Mouse (Mus musculus): ENCODE measurements at regions not wholly inside any gene's neighbourhood (a gene's known extent, or its start where the extent isn't known, plus 50 kb on each side); places are given as distances from the start of the nearest gene placed in this dataset.

- no peak for TF ChIP-seq CTCF (IDR thresholded peaks at IDR 0.05; ENCODE audit: low read depth, low read length)
- TF ChIP-seq POLR2A (IDR thresholded peaks at IDR 0.05; ENCODE audit: insufficient read depth, low read length) = no peak
- no peak for TF ChIP-seq EP300 (IDR thresholded peaks at IDR 0.05; ENCODE audit: insufficient read depth, low read depth, low read length)
Observed at GRCm38 (mm10) chr8:49274031-49274430, 430.3 kb upstream of the Tenm3 start.
